Mouse (Mus musculus): ENCODE data around the gene Rrp1.
A peak's percentile ranks its signal among the peaks of the same experiment; 100 is the strongest.
"Not testable (repeated sequence)": the region's sequence is repeated elsewhere in the genome, so short reads cannot be mapped to it uniquely, and the experiment has no call there.

Rrp1 gene

GRCm38 (mm10) chr10:78425181-78426041 is 12.6 kb upstream of the Rrp1 start, which contains the start of gene Cstb:
Cstb (plus strand) TSS chr10:78425669.
- peak; percentile 83 for DNase-seq (ENCODE audit: low spot score)

GRCm38 (mm10) chr10:78422614-78423013 is 9.8 kb upstream of the Rrp1 start:
- no peak for DNase-seq (ENCODE audit: low spot score)

- no peak for DNase-seq (ENCODE audit: low spot score)
Measured at GRCm38 (mm10) chr10:78420929-78421328, 8.1 kb upstream of the Rrp1 start.

GRCm38 (mm10) chr10:78418791-78419190 is 5.9 kb upstream of the Rrp1 start:
- no peak for DNase-seq (ENCODE audit: low spot score)

- DNase-seq (ENCODE audit: low spot score): no peak
Measured at GRCm38 (mm10) chr10:78417888-78418287, 5.0 kb upstream of the Rrp1 start.

- not testable (repeated sequence) for DNase-seq (ENCODE audit: low spot score)
Measured at GRCm38 (mm10) chr10:78414936-78415335, 2.1 kb upstream of the Rrp1 start.

- DNase-seq (ENCODE audit: low spot score): no peak
Measured at GRCm38 (mm10) chr10:78413152-78413520, 293 bp upstream of the Rrp1 start.

GRCm38 (mm10) chr10:78411851-78412250 is 992 bp downstream of the Rrp1 start:
- no peak for DNase-seq (ENCODE audit: low spot score)

GRCm38 (mm10) chr10:78409035-78409788 is 3.6 kb downstream of the Rrp1 start:
- DNase-seq (ENCODE audit: low spot score): no peak

GRCm38 (mm10) chr10:78407132-78407531 is 5.7 kb downstream of the Rrp1 start:
- no peak for DNase-seq (ENCODE audit: low spot score)

GRCm38 (mm10) chr10:78406152-78406551 is 6.7 kb downstream of the Rrp1 start:
- no peak for DNase-seq (ENCODE audit: low spot score)

- DNase-seq (ENCODE audit: low spot score): no peak
Measured at GRCm38 (mm10) chr10:78402301-78402922, 10.4 kb downstream of the Rrp1 start.

GRCm38 (mm10) chr10:78401127-78401526 is 11.7 kb downstream of the Rrp1 start:
- no peak for DNase-seq (ENCODE audit: low spot score)

GRCm38 (mm10) chr10:78399090-78399657 is 13.7 kb downstream of the Rrp1 start:
- DNase-seq (ENCODE audit: low spot score): peak; percentile 52

GRCm38 (mm10) chr10:78396625-78396885 is 16.3 kb downstream of the Rrp1 start:
- DNase-seq (ENCODE audit: low spot score): no peak

- peak; percentile 83 for DNase-seq (ENCODE audit: low spot score)
Measured at GRCm38 (mm10) chr10:78395819-78396624, 16.8 kb downstream of the Rrp1 start.

GRCm38 (mm10) chr10:78395377-78395776 is 17.5 kb downstream of the Rrp1 start:
- no peak for DNase-seq (ENCODE audit: low spot score)

GRCm38 (mm10) chr10:78392072-78392471 is 20.8 kb downstream of the Rrp1 start:
- peak; percentile 73 for DNase-seq (ENCODE audit: low spot score)

- no peak for DNase-seq (ENCODE audit: low spot score)
Measured at GRCm38 (mm10) chr10:78390982-78391470, 21.8 kb downstream of the Rrp1 start.

- DNase-seq (ENCODE audit: low spot score): peak; percentile 43
Measured at GRCm38 (mm10) chr10:78388216-78388980, 24.4 kb downstream of the Rrp1 start.

GRCm38 (mm10) chr10:78385520-78385919 is 27.3 kb downstream of the Rrp1 start:
- peak; percentile 31 for DNase-seq (ENCODE audit: low spot score)

Data from T-cell, adult 2 months (primary cell).